Mouse (Mus musculus) heart, postnatal 0 days (tissue): ENCODE data around the gene Abcc3. TPM values are rescaled to one million over a fixed set of nuclear protein-coding genes. Genes with fewer than 3 reads are reported as not detected.

Experiments
- ATAC-seq: fragments of 200-750 bp; cut with Nextera tagmentation; 2 replicates; pipeline ENCODE4 v1.8.0; 2017; ENCODE audit warnings: low read depth, moderate number of reproducible peaks, moderate library complexity; ENCODE audit not compliant: insufficient read depth
- DNase-seq: peaks from one replicate; pipeline ENCODE4 v3.0.0-alpha.2; 2016; ENCODE audit warnings: low spot score
- H3K27ac ChIP-seq: fragments of 300-500 bp; sonication (generic); 2 replicates; pipeline ENCODE4 v1.5.1; 2014; ENCODE audit warnings: low read depth, mild to moderate bottlenecking
- H3K27me3 ChIP-seq: fragments of 300-500 bp; sonication (generic); 2 replicates; pipeline ENCODE4 v1.6.1; 2014; ENCODE audit warnings: low read length, mixed read lengths; ENCODE audit not compliant: control insufficient read depth, insufficient read depth
- H3K36me3 ChIP-seq: fragments of 300-500 bp; sonication (generic); replicated peaks from 2 replicates; pipeline ENCODE4 v1.6.1; 2014; ENCODE audit warnings: low read length, mixed read lengths; ENCODE audit not compliant: control insufficient read depth, insufficient read depth
- H3K4me1 ChIP-seq: fragments of 300-500 bp; sonication (generic); 2 replicates; pipeline ENCODE4 v1.6.1; 2014; ENCODE audit warnings: antibody characterized with exemption; ENCODE audit not compliant: control insufficient read depth, insufficient read depth
- H3K4me2 ChIP-seq: fragments of 300-500 bp; sonication (generic); 2 replicates; pipeline ENCODE4 v1.6.1; 2014; ENCODE audit warnings: low read depth, mild to moderate bottlenecking, low read length, moderate library complexity
- H3K4me3 ChIP-seq: fragments of 300-500 bp; sonication (generic); 2 replicates; pipeline ENCODE4 v1.5.1; 2014; ENCODE audit warnings: low read depth, low read length
- H3K9ac ChIP-seq: fragments of 300-500 bp; sonication (generic); replicated peaks from 2 replicates; pipeline ENCODE4 v1.6.1; 2014; ENCODE audit warnings: low read depth, low read length, mixed read lengths
- H3K9me3 ChIP-seq: fragments of 300-500 bp; sonication (generic); replicated peaks from 2 replicates; pipeline ENCODE4 v1.6.1; 2016; ENCODE audit warnings: low read length; ENCODE audit not compliant: control insufficient read depth
- CTCF ChIP-seq: IDR thresholded peaks from 2 replicates; pipeline ENCODE4 v1.5.1; 2016; ENCODE audit warnings: antibody characterized with exemption, control low read depth, low read depth
- EP300 ChIP-seq: IDR thresholded peaks from 2 replicates; pipeline ENCODE4 v1.6.1; 2016; ENCODE audit warnings: antibody characterized with exemption, low read depth
- WGBS: fragments of 180-500 bp; shearing (Covaris S2); extraction: QIAGEN DNeasy Blood & Tissue Kit; methylation state at CpG from one replicate; pipeline ENCODE4 v1.1.7; 2014; 5-methylcytosine and 5-hydroxymethylcytosine counted together
- polyA plus RNA-seq: library from polyadenylated mRNA; unstranded; fragments of >200 nt; fragmentation: Nextera tagmentation; extraction: Ambion mirVana; gene quantifications from 2 replicates; pipeline ENCODE4 v1.2.1, GENCODE M21; 2015
- total RNA-seq: library from RNA; depleted of rRNA; stranded (reverse); fragments of >200 nt; gene quantifications from 2 replicates; pipeline ENCODE4 v1.2.3, GENCODE M21; 2014; ENCODE audit warnings: low replicate concordance

Abcc3 gene
- total and polyA plus RNA-seq, 2 experiments from 2014 or later: 0.72 to 14.5 TPM

GRCm38 (mm10) chr11:94339732-94340585, 52.8 kb downstream of the Abcc3 start:
- Histone ChIP-seq H3K27me3 (no peaks in the 10 kb centered on the region), H3K4me2 (no peak overlapping the region), H3K27ac (no peak overlapping the region), H3K4me1 (peaks cover 5% of the 10 kb centered on the region; the same call in 1 of the 2 replicates), H3K9ac (no peak overlapping the region), H3K9me3 (no peaks in the 10 kb centered on the region), H3K4me3 (no peak overlapping the region), H3K36me3 (peaks cover 55% of the 10 kb centered on the region)
- peak; percentile 84 for ATAC-seq
- TF ChIP-seq EP300: no peak
- TF ChIP-seq CTCF: peak; percentile 72
- 56% methylated on average over 18 of the region's 18 CpGs for WGBS
- DNase-seq: peak; percentile 71

DNA sequence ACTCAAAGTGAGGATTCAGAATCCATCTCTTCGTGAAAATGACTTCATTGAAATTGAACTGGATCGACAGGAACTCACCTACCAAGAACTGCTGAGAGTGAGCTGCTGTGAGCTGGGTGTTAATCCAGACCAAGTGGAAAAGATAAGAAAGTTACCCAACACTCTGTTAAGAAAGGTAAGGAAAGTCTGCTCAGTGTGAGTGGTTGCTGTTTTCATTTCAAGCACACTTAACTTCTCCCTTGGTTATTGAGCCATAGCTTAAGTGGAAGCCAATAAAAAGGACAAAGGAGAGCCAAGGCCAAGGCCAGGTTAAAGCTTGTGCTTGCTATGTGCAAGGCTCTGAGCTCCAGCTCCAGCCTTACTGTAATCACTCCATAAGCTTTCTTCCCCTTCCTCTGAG, 54.5 kb downstream of the Abcc3 start:
- peaks cover 5% of the 10 kb centered on the region; the same call in 1 of the 2 replicates for H3K4me1 ChIP-seq
- no peak overlapping the region for H3K4me3 ChIP-seq
- no peak for ATAC-seq
- no peaks in the 10 kb centered on the region for H3K27me3 ChIP-seq
- 76% methylated on average over 2 of the region's 2 CpGs for WGBS
- H3K36me3 ChIP-seq: peaks cover 67% of the 10 kb centered on the region
- no peak overlapping the region for H3K27ac ChIP-seq
- no peaks in the 10 kb centered on the region for H3K9me3 ChIP-seq
- TF ChIP-seq EP300 (no peak), CTCF (no peak)
- DNase-seq: no peak
- H3K9ac ChIP-seq: no peak overlapping the region
- H3K4me2 ChIP-seq: no peak overlapping the region

- H3K27me3 ChIP-seq: no peaks in the 10 kb centered on the region
- H3K4me2 ChIP-seq: no peak overlapping the region
- H3K27ac ChIP-seq: no peak overlapping the region
- peaks cover 67% of the 10 kb centered on the region for H3K36me3 ChIP-seq
- no peak overlapping the region for H3K4me3 ChIP-seq
- H3K9me3 ChIP-seq: no peaks in the 10 kb centered on the region
- ATAC-seq: no peak
- no peak overlapping the region for H3K9ac ChIP-seq
- no peak for DNase-seq
- no peak for TF ChIP-seq CTCF
- no peaks in the 10 kb centered on the region for H3K4me1 ChIP-seq
Observed at GRCm38 (mm10) chr11:94336551-94336950, 56.2 kb downstream of the Abcc3 start.

- Histone ChIP-seq H3K27ac (no peak overlapping the region), H3K9ac (no peak overlapping the region), H3K36me3 (peaks cover 58% of the 10 kb centered on the region)
Observed at GRCm38 (mm10) chr11:94334386-94334968, 58.3 kb downstream of the Abcc3 start.

DNA sequence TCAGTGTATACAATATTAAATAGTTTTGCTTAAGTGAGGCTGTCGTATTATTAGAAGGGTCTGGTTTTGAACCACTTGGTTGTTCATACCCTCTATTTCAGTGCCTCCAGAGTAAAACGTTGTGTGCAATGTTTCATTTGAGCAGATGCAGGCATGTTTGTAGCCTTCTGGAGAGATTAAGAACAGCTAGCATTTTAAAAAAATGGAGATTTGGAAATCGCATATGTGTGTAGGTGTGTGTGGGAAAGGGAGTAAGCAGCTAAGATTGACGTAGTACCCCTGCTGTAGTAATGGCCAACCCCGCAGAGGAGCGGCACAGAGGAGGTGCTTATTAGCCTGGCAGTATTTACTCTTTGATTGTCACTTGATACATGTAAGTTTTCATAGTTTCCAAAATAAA, 60.1 kb downstream of the Abcc3 start:
- 88% methylated on average over 6 of the region's 6 CpGs for WGBS
- ATAC-seq: no peak
- Histone ChIP-seq H3K27ac (no peak overlapping the region), H3K27me3 (no peaks in the 10 kb centered on the region), H3K9me3 (no peaks in the 10 kb centered on the region), H3K9ac (no peak overlapping the region), H3K4me1 (peaks cover 17% of the 10 kb centered on the region; the same call in 1 of the 2 replicates), H3K36me3 (peaks cover 40% of the 10 kb centered on the region), H3K4me2 (no peak overlapping the region), H3K4me3 (no peak overlapping the region)
- no peak for DNase-seq
- TF ChIP-seq CTCF (no peak), EP300 (no peak)

More at GRCm38 (mm10) chr11:94334386-94334968, 58.3 kb downstream of the Abcc3 start:
- Histone ChIP-seq H3K27me3 (no peaks in the 10 kb centered on the region), H3K9me3 (no peaks in the 10 kb centered on the region), H3K4me2 (no peak overlapping the region), H3K4me1 (peaks cover 13% of the 10 kb centered on the region; the same call in 1 of the 2 replicates), H3K4me3 (no peak overlapping the region)
- no peak for TF ChIP-seq CTCF
- no peak for TF ChIP-seq EP300
- DNase-seq: no peak
- ATAC-seq: no peak
- WGBS: 48% methylated on average over 8 of the region's 8 CpGs
